Mouse (Mus musculus) spleen, adult 2 months (tissue): ENCODE measurements around the gene Nsd1.

Source experiments
- CTCF ChIP-seq: fragments of 200-500 bp; IDR thresholded peaks from 2 replicates; pipeline ENCODE4 v1.5.1; 2011; ENCODE audit warnings: mild to moderate bottlenecking, inconsistent platforms; ENCODE audit not compliant: insufficient read depth, insufficient read length, insufficient replicate concordance; ENCODE audit errors: extremely low read depth
- POLR2A ChIP-seq: fragments of 200-500 bp; IDR thresholded peaks from 2 replicates; pipeline ENCODE4 v1.6.1; 2011; ENCODE audit warnings: low read depth, low read length, inconsistent platforms

- TF ChIP-seq POLR2A (no peak), CTCF (no peak)
These were observed 37.9 kb downstream of the Nsd1 start for GRCm38 (mm10) chr13:55247293-55248030.
